Mouse (Mus musculus): Measurements from ENCODE around the gene Zzef1. TPM values are rescaled to one million over a fixed set of nuclear protein-coding genes. Genes with fewer than 3 reads are reported as not detected.

Zzef1 gene
- polyA plus RNA-seq, 1 experiment, result 104 TPM

GRCm38 (mm10) chr11:72945875-72946559 lies 150.0 kb downstream of the Zzef1 start:
- Histone ChIP-seq H3K4me1 (ENCODE audit: control insufficient read depth, insufficient read depth, insufficient read length, low read length) (peaks cover 13% of the 10 kb centered on the region), H3K27ac (ENCODE audit: insufficient read depth, low read depth, low read length) (peak overlapping the region; percentile 80), H3K27me3 (ENCODE audit: control insufficient read depth, insufficient read depth, low read length) (no peaks in the 10 kb centered on the region), H3K4me3 (ENCODE audit: low read depth, low read length) (no peak overlapping the region), H3K36me3 (ENCODE audit: control insufficient read depth, insufficient read depth, low read length) (no peaks in the 10 kb centered on the region)
- WGBS, result 51% methylated on average over 6 of the region's 6 CpGs
- TF ChIP-seq POLR2A (IDR thresholded peaks at IDR 0.05; ENCODE audit: low read depth, low read length) (no peak), CTCF (IDR thresholded peaks at IDR 0.05; ENCODE audit: extremely low read depth, insufficient read length, insufficient replicate concordance, low read depth, low read length) (no peak; the same call in 1 of the 2 replicates)

GRCm38 (mm10) chr11:72946560-72947119 lies 150.6 kb downstream of the Zzef1 start:
- Histone ChIP-seq H3K4me1 (ENCODE audit: control insufficient read depth, insufficient read depth, insufficient read length, low read length) (peaks cover 17% of the 10 kb centered on the region), H3K27ac (ENCODE audit: insufficient read depth, low read depth, low read length) (peak overlapping the region; percentile 80), H3K36me3 (ENCODE audit: control insufficient read depth, insufficient read depth, low read length) (no peaks in the 10 kb centered on the region), H3K4me3 (ENCODE audit: low read depth, low read length) (no peak overlapping the region), H3K27me3 (ENCODE audit: control insufficient read depth, insufficient read depth, low read length) (no peaks in the 10 kb centered on the region)
- no peak for TF ChIP-seq POLR2A (IDR thresholded peaks at IDR 0.05; ENCODE audit: low read depth, low read length)
- TF ChIP-seq CTCF (IDR thresholded peaks at IDR 0.05; ENCODE audit: extremely low read depth, insufficient read length, insufficient replicate concordance, low read depth, low read length), result no peak
- 59% methylated on average over 6 of the region's 6 CpGs for WGBS

- Histone ChIP-seq H3K36me3 (ENCODE audit: control insufficient read depth, insufficient read depth, low read length) (no peaks in the 10 kb centered on the region), H3K27me3 (ENCODE audit: control insufficient read depth, insufficient read depth, low read length) (no peaks in the 10 kb centered on the region), H3K4me3 (ENCODE audit: low read depth, low read length) (no peak overlapping the region), H3K4me1 (ENCODE audit: control insufficient read depth, insufficient read depth, insufficient read length, low read length) (peaks cover 29% of the 10 kb centered on the region), H3K27ac (ENCODE audit: insufficient read depth, low read depth, low read length) (no peak overlapping the region)
- TF ChIP-seq CTCF (IDR thresholded peaks at IDR 0.05; ENCODE audit: extremely low read depth, insufficient read length, insufficient replicate concordance, low read depth, low read length) (no peak), POLR2A (IDR thresholded peaks at IDR 0.05; ENCODE audit: low read depth, low read length) (no peak)
- WGBS, result 87% methylated on average over 11 of the region's 11 CpGs
Measured at GRCm38 (mm10) chr11:72947840-72948239, 151.8 kb downstream of the Zzef1 start.

GRCm38 (mm10) chr11:72948254-72948653 lies 152.2 kb downstream of the Zzef1 start:
- no peaks in the 10 kb centered on the region for H3K36me3 ChIP-seq (ENCODE audit: control insufficient read depth, insufficient read depth, low read length)
- peaks cover 33% of the 10 kb centered on the region for H3K4me1 ChIP-seq (ENCODE audit: control insufficient read depth, insufficient read depth, insufficient read length, low read length)
- no peak overlapping the region for H3K4me3 ChIP-seq (ENCODE audit: low read depth, low read length)
- WGBS, result 55% methylated on average over 7 of the region's 7 CpGs
- H3K27me3 ChIP-seq (ENCODE audit: control insufficient read depth, insufficient read depth, low read length), result no peaks in the 10 kb centered on the region
- no peak overlapping the region for H3K27ac ChIP-seq (ENCODE audit: insufficient read depth, low read depth, low read length)
- TF ChIP-seq POLR2A (IDR thresholded peaks at IDR 0.05; ENCODE audit: low read depth, low read length) (no peak), CTCF (IDR thresholded peaks at IDR 0.05; ENCODE audit: extremely low read depth, insufficient read length, insufficient replicate concordance, low read depth, low read length) (no peak)

- Histone ChIP-seq H3K4me1 (ENCODE audit: control insufficient read depth, insufficient read depth, insufficient read length, low read length) (peaks cover 38% of the 10 kb centered on the region), H3K27ac (ENCODE audit: insufficient read depth, low read depth, low read length) (peak overlapping the region; percentile 89)
- 21% methylated on average over 22 of the region's 22 CpGs for WGBS
Measured at GRCm38 (mm10) chr11:72951137-72952000, 155.3 kb downstream of the Zzef1 start.

GRCm38 (mm10) chr11:72952226-72952625 lies 156.2 kb downstream of the Zzef1 start:
- TF ChIP-seq POLR2A (IDR thresholded peaks at IDR 0.05; ENCODE audit: low read depth, low read length) (no peak), CTCF (IDR thresholded peaks at IDR 0.05; ENCODE audit: extremely low read depth, insufficient read length, insufficient replicate concordance, low read depth, low read length) (no peak)
- Histone ChIP-seq H3K27ac (ENCODE audit: insufficient read depth, low read depth, low read length) (peak overlapping the region; percentile 89), H3K4me3 (ENCODE audit: low read depth, low read length) (no peak overlapping the region), H3K4me1 (ENCODE audit: control insufficient read depth, insufficient read depth, insufficient read length, low read length) (peaks cover 34% of the 10 kb centered on the region), H3K27me3 (ENCODE audit: control insufficient read depth, insufficient read depth, low read length) (no peaks in the 10 kb centered on the region), H3K36me3 (ENCODE audit: control insufficient read depth, insufficient read depth, low read length) (no peaks in the 10 kb centered on the region)
- WGBS, result 15% methylated on average over 3 of the region's 3 CpGs

More at GRCm38 (mm10) chr11:72951137-72952000, 155.3 kb downstream of the Zzef1 start:
- H3K36me3 ChIP-seq (ENCODE audit: control insufficient read depth, insufficient read depth, low read length), result no peaks in the 10 kb centered on the region
- no peaks in the 10 kb centered on the region for H3K27me3 ChIP-seq (ENCODE audit: control insufficient read depth, insufficient read depth, low read length)
- H3K4me3 ChIP-seq (ENCODE audit: low read depth, low read length), result no peak overlapping the region
- TF ChIP-seq POLR2A (IDR thresholded peaks at IDR 0.05; ENCODE audit: low read depth, low read length) (no peak), CTCF (IDR thresholded peaks at IDR 0.05; ENCODE audit: extremely low read depth, insufficient read length, insufficient replicate concordance, low read depth, low read length) (no peak)

- no peaks in the 10 kb centered on the region for H3K27me3 ChIP-seq (ENCODE audit: control insufficient read depth, insufficient read depth, low read length)
- no peak for TF ChIP-seq POLR2A (IDR thresholded peaks at IDR 0.05; ENCODE audit: low read depth, low read length)
- peak; percentile 26; the same call in 1 of the 2 replicates for TF ChIP-seq CTCF (IDR thresholded peaks at IDR 0.05; ENCODE audit: extremely low read depth, insufficient read length, insufficient replicate concordance, low read depth, low read length)
- no peak overlapping the region for H3K4me3 ChIP-seq (ENCODE audit: low read depth, low read length)
- WGBS, result 30% methylated on average over 6 of the region's 6 CpGs
- peak overlapping the region; percentile 89 for H3K27ac ChIP-seq (ENCODE audit: insufficient read depth, low read depth, low read length)
- H3K36me3 ChIP-seq (ENCODE audit: control insufficient read depth, insufficient read depth, low read length), result no peaks in the 10 kb centered on the region
- H3K4me1 ChIP-seq (ENCODE audit: control insufficient read depth, insufficient read depth, insufficient read length, low read length), result peaks cover 34% of the 10 kb centered on the region
Measured at GRCm38 (mm10) chr11:72952697-72953096, 156.7 kb downstream of the Zzef1 start.

Data from small intestine, adult 2 months (tissue).